Mouse (Mus musculus): Measurements from ENCODE around the gene Fgfrl1. TPM values are rescaled to one million over a fixed set of nuclear protein-coding genes. Genes with fewer than 3 reads are reported as not detected.

Gene Fgfrl1
- total RNA-seq (2021) = 10 to 100 TPM; 16.6 to 16.9 TPM
- long read RNA-seq, experiment 1, transcript Fgfrl1-201 (7 exons, 2,329 nt) = major isoform, 13 of 20 reads
- long read RNA-seq, experiment 1, partial matches to known transcripts = 1 of 20 reads
- long read RNA-seq, experiment 1, other reads (novel, unspliced or antisense) = 3 of 20 reads
- long read RNA-seq, experiment 2, transcript Fgfrl1-201 (7 exons, 2,329 nt) = major isoform, 13 of 18 reads
- long read RNA-seq, experiment 2, partial matches to known transcripts = 0 of 18 reads
- long read RNA-seq, experiment 2, other reads (novel, unspliced or antisense) = 5 of 18 reads

GRCm38 (mm10) chr5:108692271-108692670, at the start of gene Fgfrl1:
TSS of gene Fgfrl1 (plus strand) at chr5:108692382.
- DNase-seq = peak; percentile 70 to 73
- intact Hi-C loops (cut with DNase I) = loop anchor here (2.0 kb wide), 1 partner anchor 35 kb away; no protein-coding TSS in a partner anchor

GRCm38 (mm10) chr5:108643674-108644073, 48.5 kb upstream of the Fgfrl1 start:
- intact Hi-C loops (cut with DNase I) = no loop called here
- no peak for DNase-seq

GRCm38 (mm10) chr5:108645651-108646342, 46.4 kb upstream of the Fgfrl1 start:
- intact Hi-C loops (cut with DNase I) = no loop called here
- DNase-seq = no peak

- intact Hi-C loops (cut with DNase I) = no loop called here
- no peak for DNase-seq
Measured at GRCm38 (mm10) chr5:108646343-108646660, 45.9 kb upstream of the Fgfrl1 start.

- intact Hi-C loops (cut with DNase I) = no loop called here
- DNase-seq = no peak
Measured at GRCm38 (mm10) chr5:108647311-108647710, 44.9 kb upstream of the Fgfrl1 start.

GRCm38 (mm10) chr5:108647820-108648465, 44.2 kb upstream of the Fgfrl1 start:
- intact Hi-C loops (cut with DNase I) = no loop called here
- no peak for DNase-seq

DNA sequence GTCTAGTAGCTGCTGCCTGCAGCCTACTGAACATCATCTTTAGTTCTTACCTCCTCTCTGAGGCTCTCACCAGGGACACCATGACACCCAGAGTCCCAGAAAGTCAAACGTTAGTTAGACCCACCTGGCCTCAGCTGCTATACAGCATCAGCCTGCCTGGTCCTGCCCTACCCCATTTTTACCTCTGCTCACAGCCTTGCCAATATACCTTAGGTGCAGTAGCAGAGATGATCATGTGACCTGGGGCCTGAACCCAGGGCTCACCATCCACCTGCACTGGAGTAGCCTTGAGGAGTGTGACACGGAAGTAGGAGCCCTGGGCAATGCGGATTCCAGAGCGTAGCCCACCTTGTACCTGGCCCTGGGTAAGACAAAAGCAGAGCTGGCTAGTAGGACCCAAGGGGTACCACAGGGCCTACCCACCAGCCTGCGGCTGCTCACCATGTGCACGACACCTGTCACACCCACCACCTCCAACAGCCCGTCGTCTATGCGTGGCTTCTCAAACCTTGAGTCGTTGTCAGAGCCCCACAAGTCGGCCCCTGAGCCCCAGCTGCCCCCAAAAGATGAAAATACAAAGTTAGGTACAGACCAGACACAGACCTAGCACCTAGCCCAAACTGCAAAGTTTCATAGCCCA, 43.1 kb upstream of the Fgfrl1 start:
- intact Hi-C loops (cut with DNase I) = no loop called here
- no peak for DNase-seq

DNA sequence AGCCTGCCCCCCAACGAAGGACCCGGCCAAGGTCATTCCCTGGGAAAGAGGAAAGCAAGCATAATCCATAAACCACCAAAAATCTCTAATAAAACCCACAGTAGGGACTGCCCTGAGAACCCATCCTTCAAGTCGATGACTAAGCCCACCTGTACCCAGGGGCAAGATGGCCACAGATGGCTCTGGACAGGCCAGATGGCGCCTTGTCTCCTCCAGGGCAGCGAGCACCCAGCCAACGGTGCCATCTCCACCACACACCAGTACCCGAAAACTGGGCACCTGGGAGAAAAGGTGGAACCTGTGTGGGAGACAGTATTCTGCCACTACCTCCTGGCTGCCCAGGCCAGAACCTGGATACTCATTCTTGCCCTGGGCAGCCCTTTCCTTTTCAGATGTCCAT, 41.8 kb upstream of the Fgfrl1 start:
- no peak for DNase-seq
- intact Hi-C loops (cut with DNase I) = loop anchor here (5.0 kb wide), 1 partner anchor 223 kb away; no protein-coding TSS in a partner anchor

DNA sequence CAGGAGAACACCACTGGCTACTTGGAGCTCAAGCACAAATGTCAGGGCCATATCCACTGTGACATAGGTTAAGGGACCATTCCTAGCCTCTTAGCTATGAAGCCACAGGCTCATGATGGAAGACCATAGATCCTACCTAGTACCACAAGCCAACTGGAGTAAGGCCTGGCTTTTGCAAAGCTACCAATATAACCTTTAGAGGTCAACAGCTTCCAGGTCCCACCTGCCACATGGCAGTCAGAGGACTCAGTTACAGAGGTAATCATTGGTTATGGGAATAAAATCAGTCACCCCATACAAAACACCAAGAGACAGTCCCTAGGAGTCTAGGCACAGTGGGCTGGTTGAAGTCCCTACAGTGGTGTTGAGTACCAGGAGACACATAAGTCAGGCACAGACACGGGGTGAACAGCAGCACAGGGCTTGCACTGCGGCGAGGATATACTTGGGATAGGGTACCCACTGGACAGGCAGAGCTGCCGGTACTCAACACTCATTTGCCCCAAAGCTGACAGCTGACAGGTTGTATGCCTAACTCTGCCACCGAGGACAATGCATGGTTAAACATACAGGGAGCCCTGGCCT, 41.0 kb upstream of the Fgfrl1 start:
- no peak for DNase-seq
- intact Hi-C loops (cut with DNase I) = loop anchor here (5.0 kb wide), 1 partner anchor 224 kb away; no protein-coding TSS in a partner anchor

DNA sequence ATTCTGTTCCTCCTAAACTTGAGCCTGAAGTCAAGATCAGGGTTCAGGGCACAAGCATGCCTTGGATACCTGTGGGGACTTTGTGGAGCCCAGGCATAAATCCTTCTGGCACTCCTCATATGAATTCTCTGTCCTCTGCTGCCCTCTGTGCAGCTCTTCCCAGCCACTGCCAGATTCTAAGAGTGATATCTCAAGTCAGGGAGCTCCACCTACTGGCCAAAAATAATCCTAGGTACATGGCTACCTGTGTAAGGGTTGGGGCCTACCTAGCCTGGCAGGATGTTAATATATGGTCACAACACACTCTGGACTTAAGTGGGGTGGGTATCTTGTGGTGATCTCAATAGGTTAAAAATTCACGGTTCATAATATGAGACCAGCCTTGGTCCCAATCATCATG, 40.4 kb upstream of the Fgfrl1 start:
- peak in 1 of 2 experiments; percentile 49 for DNase-seq

DNA sequence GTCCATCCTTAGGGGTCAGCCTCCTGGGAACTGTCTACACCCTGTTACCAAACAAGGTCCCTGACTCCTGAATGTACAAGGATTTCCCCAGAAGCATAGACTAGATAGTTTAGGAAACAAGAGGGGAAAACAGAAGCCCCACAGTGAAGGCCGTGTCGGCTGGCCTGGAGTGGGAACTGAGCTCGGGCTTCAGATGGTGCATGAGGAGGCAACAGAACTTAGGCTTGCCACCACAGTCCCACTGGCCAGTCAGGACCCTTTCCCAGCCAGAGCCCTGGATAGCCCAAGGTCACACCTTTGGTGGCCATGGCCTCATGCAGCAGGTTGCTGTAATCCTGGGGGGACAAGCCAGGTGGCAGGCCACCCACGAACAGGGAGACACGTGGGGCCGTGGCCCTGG, 38.8 kb upstream of the Fgfrl1 start:
- DNase-seq = no peak
- intact Hi-C loops (cut with DNase I) = loop anchor here (5.0 kb wide), 1 partner anchor 226 kb away; no protein-coding TSS in a partner anchor

More for the DNA sequence above, 40.4 kb upstream of the Fgfrl1 start:
- intact Hi-C loops (cut with DNase I) = loop anchor here (5.0 kb wide), 1 partner anchor 225 kb away; no protein-coding TSS in a partner anchor

DNA sequence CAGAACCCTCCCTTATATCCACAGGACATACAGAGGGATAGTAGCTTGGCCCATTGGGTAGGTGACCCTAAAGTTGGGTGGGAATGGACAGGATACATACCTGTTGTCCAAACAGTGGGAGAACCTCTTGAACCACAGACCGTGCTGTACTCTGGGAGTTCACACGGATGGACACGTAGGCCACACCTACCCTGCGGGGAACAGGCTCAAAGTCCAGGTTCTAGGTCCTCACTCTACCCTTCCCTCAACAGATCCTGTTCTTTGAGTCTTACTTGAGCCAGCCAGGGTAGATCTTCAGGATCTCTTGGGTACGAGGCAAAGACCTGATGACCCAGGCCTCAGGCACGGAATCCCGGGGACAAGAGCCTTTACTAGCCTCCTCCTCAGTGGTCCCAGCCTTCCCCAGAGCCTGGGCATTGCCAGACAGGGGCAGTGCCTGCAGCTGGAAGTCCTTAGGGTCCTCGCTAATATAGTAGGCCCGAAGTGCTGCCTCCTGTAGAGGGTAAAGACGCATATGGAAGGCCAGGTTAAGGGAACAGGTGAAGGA, 37.7 kb upstream of the Fgfrl1 start:
- intact Hi-C loops (cut with DNase I) = loop anchor here (5.0 kb wide), 1 partner anchor 227 kb away; no protein-coding TSS in a partner anchor
- DNase-seq = no peak

- no peak for DNase-seq
- intact Hi-C loops (cut with DNase I) = no loop called here
Measured at GRCm38 (mm10) chr5:108655381-108655780, 36.8 kb upstream of the Fgfrl1 start.

GRCm38 (mm10) chr5:108655891-108656650, 36.1 kb upstream of the Fgfrl1 start:
- intact Hi-C loops (cut with DNase I) = no loop called here

GRCm38 (mm10) chr5:108657406-108657805, 34.8 kb upstream of the Fgfrl1 start:
- intact Hi-C loops (cut with DNase I) = no loop called here
- no peak for DNase-seq

More at GRCm38 (mm10) chr5:108655891-108656650, 36.1 kb upstream of the Fgfrl1 start:
- no peak for DNase-seq

GRCm38 (mm10) chr5:108658611-108659010, 33.6 kb upstream of the Fgfrl1 start:
- no peak for DNase-seq
- intact Hi-C loops (cut with DNase I) = no loop called here

DNA sequence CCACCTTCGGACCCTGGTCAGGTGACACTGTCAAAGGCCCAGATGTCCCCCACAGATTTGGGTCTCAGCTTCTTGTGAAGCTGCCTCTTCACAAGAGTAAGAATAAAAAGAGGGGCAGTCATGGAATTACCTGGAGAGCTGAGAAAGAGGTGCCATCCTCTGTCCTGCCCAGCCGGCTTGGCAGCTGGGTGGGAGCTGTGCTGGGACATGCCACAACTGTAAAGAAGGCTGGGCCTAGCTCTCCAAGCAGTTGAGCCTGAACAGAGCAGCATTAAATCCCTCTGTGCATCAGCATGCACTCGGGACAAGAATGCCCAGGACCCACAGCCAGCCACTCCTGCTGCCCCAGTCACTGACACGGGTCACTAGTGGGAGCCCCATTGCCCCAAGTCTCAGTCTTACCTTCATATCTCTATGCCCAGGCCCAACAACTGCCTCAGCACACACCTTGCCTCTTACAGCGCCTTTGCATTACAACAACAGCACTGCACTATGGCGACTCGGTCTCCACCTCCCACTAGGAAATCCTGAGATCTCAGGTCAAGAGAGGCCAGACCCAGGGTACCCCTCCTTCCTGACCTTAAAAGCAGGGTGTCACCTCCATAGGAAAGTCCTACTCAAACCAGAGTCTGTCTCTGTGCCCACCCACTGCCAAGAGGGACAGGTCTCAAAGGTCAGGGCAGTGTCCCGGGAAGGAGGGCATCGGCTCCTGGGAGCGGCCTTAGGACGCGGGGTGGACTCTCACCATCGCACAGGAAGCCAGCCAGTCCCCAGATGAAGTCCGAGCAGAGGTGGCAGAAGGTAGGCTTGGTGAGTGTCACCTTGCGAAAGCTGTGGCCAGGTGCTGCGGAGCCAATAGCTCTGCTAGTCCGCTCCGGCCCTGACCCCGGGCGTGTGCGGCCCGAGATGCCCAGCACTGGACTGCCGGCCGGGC, 32.2 kb upstream of the Fgfrl1 start, which contains the start of gene Idua:
TSS of gene Idua (plus strand) at position 634 of the 934 bp plus-strand sequence.
- no peak for DNase-seq
- intact Hi-C loops (cut with DNase I) = no loop called here

DNA sequence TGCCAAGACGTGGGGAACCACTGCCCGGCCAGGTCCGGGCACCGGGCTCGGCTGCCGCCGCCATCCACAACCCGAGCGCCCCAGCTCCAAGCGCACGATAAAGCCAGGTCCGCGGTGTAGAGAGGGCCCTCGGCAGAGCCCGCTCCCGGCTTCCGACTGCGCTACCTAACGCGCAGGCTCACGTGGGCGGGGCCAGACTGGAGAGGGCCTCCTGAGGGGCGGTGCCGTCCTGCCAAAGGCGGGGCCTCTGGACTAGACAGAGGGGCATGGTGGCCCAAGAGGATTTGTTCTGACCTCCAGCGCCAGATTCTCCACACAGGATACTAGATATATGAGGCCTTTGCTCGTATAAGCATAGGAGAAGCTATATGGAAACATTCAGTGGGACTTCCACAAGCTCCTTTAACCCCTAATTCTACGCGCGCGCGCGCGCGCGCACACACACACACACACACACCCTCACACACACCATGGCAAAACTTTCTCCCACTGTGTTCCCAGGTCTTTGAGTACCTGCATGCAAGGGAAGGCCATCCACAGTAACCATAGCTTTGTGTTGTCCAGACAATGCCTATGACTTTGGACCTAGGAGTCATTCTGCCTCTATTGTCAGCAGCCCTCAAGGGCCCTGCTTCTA, 31.4 kb upstream of the Fgfrl1 start:
- intact Hi-C loops (cut with DNase I) = no loop called here
- DNase-seq = peak; percentile 93 to 95
